Mouse (Mus musculus) fat pad, adult 2 months (tissue): ENCODE results near the gene Olfr1446.

Experiments used
- DNase-seq: peaks from one replicate; pipeline ENCODE4 v3.0.0-alpha.2; 2011; ENCODE audit warnings: low read depth, low spot score; ENCODE audit errors: extremely low read depth

Gene Olfr1446

DNA sequence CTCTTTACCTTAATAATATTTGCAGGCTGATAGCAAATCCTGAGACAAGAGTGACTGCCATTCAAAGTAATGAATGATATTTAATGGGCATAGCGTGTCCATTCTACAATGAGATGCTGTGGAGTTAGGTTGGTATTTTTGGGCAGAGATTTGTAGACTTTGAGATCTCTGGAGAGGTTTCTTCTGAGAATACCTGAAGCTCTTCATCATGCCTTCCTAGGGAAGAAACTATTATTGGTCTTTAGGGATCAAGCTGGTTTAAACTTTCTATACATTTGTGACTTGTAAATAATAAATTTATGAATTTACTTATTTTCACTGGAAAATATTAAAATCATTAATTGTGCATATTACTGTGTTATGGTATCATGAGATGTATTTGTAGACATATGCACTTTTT is at the start of gene Olfr1446:
Gene Olfr1446 (minus strand): TSS at position 101 of the 400 bp plus-strand sequence.
- DNase-seq: no peak

DNA sequence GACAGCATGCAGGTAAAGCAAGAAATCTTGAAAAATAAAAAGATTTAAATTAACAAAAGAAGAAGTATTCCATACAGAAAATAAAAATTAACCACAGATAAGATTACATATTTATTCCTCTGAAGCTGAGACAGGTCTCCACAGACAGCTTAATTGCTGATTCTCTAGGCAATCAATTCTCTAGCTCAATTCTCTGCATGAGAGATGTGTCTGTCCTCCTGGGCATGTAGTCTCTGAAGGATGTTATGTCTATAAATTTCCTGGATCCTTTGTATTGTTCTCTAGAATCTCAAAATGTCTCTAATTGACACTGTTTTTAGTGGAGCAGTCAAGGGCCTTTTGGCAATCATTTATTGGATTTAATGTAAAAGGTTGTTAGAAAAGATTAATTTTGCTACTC is 37.2 kb upstream of the Olfr1446 start, which contains the start of gene Olfr1449:
Gene Olfr1449 (plus strand): TSS at position 301 of the 400 bp plus-strand sequence.
- DNase-seq: no peak

DNA sequence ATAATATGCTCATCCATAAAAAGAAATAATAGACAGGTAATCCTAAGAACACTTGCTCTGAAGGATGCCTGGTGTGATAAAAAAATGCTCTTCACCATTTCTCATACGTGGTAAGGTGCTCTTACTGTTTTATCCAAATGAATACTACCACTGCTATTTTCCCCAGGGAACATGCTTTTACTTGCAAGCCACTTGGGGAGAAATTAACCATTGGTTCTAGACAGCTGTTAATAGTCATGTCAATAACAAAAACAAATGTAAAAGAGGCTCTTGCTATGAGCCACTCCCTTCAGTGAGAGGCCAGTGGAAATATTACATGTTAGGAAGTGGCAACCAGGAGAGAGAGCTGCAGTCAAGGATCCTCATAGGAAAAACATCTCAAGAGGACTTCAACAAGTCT is 31.0 kb upstream of the Olfr1446 start, which contains the start of gene Olfr1448:
Gene Olfr1448 (minus strand): TSS at position 101 of the 400 bp plus-strand sequence.
- no peak for DNase-seq

DNA sequence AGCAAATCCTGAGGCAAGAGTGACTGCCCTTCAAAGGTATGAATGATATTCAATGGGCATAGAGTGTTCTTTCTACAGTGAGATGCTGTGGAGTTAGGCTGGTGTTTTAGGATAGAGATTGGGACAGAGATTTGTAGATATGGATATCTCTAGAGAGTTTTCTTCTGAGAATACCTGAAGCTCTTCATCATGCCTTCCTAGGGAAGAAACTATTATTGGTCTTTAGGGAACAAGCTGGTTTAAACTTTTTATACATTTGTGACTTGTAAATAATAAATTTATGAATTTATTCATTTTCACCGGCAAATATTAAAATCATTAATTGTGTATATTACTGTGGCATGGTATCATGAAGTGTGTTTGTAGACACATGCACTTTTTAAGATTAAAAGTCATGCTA is 10.3 kb upstream of the Olfr1446 start, which contains the start of gene Olfr1447:
Gene Olfr1447 (minus strand): TSS at position 101 of the 400 bp plus-strand sequence.
- no peak for DNase-seq

DNA sequence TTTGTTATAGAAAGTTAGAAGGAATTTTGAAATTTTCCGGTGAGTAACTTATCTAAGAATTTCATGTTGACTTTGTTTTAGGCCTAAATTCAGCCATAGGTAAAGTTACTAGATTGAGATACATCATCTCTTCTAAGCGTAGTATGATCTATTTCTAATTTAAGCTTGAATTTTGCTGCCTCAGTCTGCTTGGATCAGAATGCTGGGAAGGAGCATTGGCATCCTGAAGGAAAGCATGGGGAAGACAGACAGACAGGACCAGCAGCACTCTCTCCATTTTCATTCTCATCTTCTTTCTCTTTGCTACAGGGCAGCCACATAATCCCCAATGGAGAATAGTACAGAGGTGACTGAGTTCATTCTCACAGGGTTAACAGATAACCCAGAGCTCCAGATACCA is 9.8 kb downstream of the Olfr1446 start, which contains the start of gene Olfr1445:
Gene Olfr1445 (plus strand): TSS at position 301 of the 400 bp plus-strand sequence.
- no peak for DNase-seq

DNA sequence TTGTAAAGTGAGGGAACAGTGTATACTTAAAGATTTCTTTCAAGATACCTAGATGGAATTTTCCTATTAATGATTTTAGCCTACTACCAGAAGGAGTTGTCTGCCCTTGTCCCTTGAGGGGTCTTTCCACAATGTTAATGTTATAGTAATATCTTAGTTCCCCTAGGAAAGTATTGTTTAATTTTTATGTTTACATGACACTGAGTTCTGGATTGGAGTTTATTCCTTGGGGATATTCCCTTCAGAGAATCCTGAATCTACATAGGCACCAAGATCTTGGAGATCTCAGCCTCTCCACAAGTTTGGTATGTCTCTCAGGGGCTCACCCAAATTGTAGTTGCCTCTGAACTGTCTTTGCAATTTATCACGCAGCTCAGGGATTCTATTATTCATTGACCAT is 36.3 kb downstream of the Olfr1446 start, which contains the start of gene Olfr1444:
Gene Olfr1444 (plus strand): TSS at position 301 of the 400 bp plus-strand sequence.
- DNase-seq: no peak

DNA sequence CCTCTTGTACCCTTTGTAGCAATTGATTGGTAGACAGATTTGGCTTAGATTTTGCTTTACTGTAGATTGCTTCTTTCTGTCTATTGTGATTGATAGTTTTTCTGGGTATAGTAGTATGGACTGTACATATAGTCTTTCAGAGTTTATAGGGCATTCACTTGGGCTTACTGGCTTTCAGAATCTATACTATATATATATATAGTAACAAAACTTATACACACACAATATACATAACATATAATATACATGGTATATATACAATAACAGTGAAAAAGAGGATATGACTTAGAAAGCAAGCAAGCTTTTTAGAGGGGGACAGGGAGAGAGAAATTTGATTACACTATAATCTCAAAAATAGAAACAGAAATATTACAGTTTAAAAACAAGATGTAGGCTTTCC is 46.9 kb downstream of the Olfr1446 start, which contains the start of gene Gm5244:
Gene Gm5244 (plus strand): TSS at position 301 of the 400 bp plus-strand sequence.
- no peak for DNase-seq

DNA sequence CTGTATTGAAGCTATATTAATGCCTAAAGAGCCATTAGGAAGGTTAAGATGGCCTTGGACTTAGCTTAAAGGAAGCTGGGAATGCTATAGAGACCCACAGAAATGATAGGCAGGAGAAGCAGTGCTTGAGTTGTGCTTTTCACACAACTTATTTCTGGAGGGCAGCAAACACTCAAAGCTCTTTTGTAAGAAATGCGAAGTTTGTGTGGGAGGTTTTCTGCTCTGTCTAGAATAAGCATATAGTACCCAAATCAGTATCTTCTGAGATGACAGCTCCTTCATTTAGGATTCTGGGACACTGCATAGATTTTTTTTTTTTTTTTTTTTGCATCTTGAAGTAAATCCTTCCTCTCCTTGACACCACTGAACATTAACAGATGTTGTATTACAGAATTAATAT is 54.8 kb downstream of the Olfr1446 start:
- DNase-seq: no peak
